Mouse (Mus musculus): ENCODE data around the gene Gm8906. TPM values are rescaled to one million over a fixed set of nuclear protein-coding genes. Genes with fewer than 3 reads are reported as not detected.

Gm8906 gene
- not detected for polyA plus RNA-seq (2017; shearing (Covaris generic))

DNA sequence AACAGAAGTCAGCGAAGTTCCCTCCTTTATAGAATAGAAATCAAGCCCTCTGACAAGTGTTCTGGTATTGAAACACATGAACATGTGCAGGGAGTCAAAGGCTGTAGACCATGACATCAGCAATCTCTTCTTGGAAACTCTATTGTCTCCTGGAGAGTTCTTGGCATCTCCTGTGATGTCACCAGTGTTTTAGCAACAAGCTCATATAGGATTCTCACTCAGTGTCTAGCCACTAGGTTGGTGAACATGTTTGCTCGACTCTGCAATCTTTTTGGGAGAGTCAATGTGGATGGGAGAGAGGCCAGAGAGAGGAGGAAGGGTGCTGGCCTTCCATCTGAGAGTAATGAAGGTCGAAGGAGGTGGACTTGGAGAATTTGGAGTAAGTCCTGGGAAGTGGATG lies at the start of gene Gm8906:
Gene Gm8906 (plus strand): TSS at position 301 of the 400 bp plus-strand sequence.

Other genes with a start within 250 kb of the Gm8906 start
- not detected for gene Gm8890, start 246.7 kb upstream of the Gm8906 start, polyA plus RNA-seq (2017; shearing (Covaris generic))
- gene Speer1, start 161.2 kb upstream of the Gm8906 start, polyA plus RNA-seq (2017; shearing (Covaris generic)) = 2.2 TPM
- gene Gm8897, start 86.3 kb upstream of the Gm8906 start, polyA plus RNA-seq (2017; shearing (Covaris generic)) = not detected
- gene Gm6460, start 92.2 kb downstream of the Gm8906 start, polyA plus RNA-seq (2017; shearing (Covaris generic)) = not detected
- not detected for gene Gm8922, start 179.3 kb downstream of the Gm8906 start, polyA plus RNA-seq (2017; shearing (Covaris generic))

Measured in effector memory CD4-positive, alpha-beta T cell, adult 5 months (primary cell).